Mouse (Mus musculus) gastrocnemius, adult 8-10 months (tissue): ENCODE measurements around the gene Kif24. TPM values are rescaled to one million over a fixed set of nuclear protein-coding genes. Genes with fewer than 3 reads are reported as not detected.

Experiments
- DNase-seq, 2 experiments: peaks; one replicate each; pipeline ENCODE4 v3.0.0; 2022; ENCODE audit warnings: low spot score in 2 of 2
- total RNA-seq, 4 experiments: library from RNA; stranded (reverse); gene quantifications; 2 replicates each; pipeline ENCODE4 v1.2.4; 2022

Kif24 gene
- total RNA-seq = under 1 TPM; 0.12 to 0.36 (median 0.15) TPM

DNA sequence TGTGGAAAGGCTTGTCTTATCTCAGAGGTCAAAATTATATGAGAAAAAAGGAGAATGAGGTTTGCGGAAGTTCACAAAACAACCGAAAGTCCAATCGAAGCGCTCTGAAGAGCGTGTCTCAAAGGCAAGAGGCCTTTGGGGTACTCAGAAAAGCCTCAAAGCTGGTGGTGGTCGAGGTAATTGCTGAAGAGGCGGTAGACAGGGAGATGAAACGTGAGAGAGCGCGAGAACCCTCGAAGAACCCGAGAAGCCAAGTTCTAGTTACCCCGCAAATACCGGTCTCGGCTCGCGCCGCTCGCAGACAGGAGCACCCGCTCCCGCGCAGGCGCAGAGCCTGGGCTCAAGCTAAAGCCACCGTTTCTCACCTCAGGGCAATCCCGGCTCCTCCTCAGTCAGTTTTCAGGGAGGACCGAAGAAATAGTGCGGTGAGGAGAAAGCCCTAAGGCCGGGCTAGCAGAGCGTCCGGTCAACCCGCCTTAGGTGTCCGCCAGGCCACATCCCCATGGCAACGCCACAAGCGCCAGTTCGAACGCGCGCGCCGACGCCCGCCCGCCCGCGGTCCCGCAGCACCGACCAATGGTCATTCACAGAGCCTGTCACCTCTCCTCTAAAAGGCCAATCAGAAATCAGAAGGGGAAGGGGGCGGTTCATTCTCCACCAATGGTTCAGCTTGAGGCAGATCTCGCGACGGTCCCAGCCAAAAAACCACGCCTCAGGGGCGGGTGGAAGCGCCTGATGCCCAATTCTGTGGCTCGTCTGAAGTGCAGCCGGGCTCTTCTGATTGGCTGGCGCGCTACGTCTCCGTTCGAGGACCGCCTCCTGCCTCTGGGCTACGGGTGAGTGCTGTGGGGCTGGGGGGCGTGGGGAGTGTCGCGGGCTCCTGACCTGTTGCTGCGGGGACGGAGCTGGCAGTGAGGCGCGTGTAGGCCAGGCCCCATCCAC lies at the start of gene Kif24, which contains the start of gene Nudt2:
Gene Kif24 (minus strand): TSS at position 543 of the 942 bp plus-strand sequence.
Gene Nudt2 (plus strand): TSS at position 807 of the 942 bp plus-strand sequence.
- DNase-seq = peak; percentile 97 to 98

DNA sequence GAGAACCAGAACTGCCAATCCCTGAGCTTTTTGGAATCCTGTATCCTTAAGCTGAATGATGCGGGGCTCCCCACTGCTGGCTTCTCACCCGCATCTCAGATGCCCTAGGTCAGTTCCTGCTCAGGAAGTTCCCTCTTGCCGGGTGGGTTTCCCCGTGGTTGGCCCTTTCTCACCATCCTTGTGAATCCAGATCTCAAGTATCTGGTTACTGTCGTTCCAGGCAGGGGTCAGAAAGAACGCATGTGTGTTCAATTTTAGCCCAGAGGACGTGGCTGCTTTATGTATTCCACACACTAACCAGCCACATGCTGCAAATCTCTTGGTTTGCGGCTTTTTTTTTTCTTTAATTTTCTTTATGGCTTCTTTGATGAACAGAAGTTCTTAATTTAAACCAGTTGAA lies 49.0 kb upstream of the Kif24 start:
- DNase-seq = no peak

DNA sequence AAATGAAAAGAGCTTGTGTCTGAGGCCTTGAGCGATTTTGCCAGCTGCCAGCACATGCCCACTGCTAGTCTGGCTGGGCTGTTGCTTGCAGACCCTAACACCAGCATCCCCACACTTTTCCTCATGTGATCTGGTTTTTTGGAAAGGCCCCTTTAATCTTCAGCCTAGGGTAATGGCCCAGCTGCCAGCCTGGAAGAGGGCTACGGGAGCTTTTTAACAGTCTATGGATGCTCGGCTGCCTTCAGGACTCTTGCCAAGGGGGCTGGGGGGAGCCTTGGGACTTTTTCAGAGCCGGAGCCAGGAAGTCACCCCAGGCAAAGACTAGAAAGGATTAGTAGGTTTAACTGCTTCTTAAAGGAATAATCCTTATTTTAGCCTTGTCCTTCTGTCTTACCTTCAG lies 48.6 kb upstream of the Kif24 start:
- no peak for DNase-seq

DNA sequence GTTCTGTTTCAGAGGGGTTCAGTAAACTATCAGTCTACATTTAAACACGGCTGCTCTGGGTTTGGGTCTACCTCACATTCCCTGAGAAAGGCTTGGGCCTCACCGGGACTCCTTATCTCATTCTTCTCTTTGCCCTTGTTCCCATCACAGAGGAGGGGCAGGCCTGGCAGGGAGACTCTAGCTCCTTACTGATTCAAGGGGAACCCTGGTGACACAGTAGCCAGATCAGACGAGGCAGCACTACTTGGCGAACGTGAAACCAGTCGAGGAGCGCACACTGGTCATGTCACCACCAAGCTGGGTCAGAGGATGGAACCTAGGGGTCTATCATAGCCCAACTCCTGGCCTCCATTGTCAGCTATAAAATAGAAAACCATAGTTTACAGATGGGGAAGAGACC lies 43.3 kb upstream of the Kif24 start:
- DNase-seq = no peak

DNA sequence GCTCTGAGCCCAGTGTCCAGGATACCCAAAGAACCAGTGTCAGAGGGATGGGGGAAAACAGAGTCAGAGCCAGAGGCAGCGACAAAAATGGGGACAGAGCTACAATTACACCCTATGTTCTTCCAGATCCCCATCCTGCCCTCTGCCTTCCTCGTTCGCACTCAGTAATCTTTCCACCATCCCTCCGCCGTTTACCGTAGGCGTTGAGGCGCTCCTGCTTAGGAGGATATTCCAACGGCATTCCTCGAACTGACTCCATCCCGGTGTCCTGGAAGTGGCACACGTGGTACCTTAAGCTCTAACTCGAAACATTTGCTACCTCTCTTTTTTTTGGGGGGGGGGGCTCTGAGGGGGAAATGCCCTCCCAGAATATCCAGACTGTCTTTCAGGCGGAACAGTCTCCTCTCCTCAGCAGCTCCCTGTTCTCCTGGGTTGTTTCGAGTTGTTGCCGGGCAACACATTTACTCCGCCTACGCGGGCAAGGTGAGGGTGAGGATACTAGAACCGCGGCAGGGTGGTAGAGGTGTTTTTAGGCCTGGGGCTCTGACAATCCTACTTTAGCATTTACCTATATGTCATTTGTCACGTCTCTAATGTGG lies 42.7 kb upstream of the Kif24 start:
- DNase-seq = no peak

DNA sequence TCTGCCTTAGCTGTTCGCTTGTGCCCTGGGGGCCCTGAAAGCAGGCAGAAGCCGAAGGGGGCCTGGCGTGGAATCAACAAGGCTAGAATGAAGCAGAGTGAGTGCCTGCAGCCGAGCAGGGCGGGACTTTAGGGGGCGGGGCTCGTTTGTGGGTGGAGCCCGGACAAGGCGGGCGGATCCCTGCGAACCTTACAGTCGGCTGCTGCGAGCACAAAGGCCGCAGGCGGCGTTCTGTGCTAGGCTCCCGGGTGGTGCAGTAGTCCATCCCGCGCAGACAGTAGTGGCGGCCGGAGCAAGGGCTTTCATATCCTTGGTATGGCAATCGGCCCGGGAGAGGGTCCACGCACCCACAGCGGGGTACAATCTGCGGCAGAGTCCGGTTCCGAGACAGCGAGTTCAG lies 42.2 kb upstream of the Kif24 start:
- peak; percentile 81 to 85 for DNase-seq

DNA sequence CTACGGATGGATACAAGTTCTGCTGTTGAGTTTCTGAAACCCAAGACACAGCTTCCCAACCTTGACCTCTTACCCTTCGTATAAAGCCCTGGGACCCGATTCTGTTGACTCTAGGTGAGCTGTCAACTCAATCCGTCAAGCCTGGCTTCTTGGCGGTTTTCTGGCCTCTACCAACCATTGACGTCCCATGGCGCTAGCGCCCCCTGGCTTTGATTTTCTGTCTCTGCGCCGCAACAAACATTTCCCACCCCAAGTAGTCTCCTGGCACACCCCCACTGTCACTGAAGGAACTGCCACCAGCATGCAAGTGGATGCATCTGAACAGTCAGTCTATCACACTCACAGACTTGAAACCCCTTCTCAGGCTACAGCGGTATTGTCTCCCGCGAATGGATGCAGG lies 41.5 kb upstream of the Kif24 start:
- DNase-seq = peak in 1 of 2 experiments; percentile 66

DNA sequence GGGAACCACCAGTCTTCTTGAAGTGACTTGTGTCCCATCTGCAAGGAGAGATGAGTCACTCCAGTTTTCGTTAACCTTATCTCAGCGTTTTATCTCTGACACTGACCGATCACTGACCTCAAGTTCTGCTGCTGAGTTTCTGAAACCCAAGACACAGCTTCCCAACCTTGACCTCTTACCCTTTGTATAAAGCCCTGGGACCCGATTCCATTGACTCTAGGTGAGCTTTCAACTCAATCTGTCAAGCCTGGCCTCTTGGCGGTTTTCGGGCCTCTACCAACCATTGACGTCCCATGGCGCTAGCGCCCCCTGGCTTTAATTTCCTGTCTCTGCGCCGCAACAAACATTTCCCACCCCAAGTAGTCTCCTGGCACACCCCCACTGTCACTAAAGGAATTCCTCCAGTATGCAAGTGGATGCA lies 40.5 kb upstream of the Kif24 start:
- DNase-seq = no peak

DNA sequence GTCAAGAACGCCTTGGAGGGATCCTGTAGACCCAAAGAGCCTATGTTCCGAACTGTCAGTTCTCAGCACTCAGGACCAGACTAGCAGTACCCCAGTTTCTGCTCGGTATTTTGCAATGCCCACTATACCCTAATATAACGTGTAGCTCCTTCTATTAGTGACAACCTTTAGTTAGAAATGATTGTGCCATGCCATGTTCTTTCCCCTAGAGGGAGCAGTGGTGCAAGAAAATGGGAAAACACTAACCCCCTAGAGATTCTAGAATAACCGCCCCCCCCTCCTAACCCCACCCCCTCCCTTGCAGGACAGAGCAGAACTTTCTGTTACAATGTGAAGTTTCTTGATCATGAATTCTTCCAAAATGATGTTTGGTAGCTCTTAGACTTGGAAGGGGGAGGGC lies 39.6 kb upstream of the Kif24 start:
- DNase-seq = no peak

DNA sequence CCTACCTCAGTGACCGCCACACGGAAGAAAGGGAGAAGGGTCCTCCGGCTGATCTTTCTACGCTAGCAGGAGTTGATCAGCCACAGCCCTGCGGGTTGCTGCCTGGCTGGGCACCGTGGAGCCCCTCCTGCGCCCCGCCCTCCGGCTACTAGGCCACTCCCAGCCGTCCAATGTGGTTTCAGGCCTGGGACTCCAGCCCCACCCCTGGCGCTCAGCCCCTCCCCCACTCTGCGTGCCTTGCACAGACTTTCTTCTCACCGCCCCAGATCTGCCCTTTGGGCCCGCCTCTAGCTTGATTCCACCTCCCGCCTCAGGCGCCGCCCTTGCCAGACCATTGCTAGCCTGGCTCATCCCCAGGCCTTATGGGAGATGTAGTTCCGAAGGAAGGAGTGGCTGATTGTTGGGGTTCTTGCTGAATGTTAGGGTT lies 38.3 kb upstream of the Kif24 start, which contains the start of gene AI464131:
Gene AI464131 (minus strand): TSS at position 91 of the 427 bp plus-strand sequence.
- peak; percentile 99 for DNase-seq

DNA sequence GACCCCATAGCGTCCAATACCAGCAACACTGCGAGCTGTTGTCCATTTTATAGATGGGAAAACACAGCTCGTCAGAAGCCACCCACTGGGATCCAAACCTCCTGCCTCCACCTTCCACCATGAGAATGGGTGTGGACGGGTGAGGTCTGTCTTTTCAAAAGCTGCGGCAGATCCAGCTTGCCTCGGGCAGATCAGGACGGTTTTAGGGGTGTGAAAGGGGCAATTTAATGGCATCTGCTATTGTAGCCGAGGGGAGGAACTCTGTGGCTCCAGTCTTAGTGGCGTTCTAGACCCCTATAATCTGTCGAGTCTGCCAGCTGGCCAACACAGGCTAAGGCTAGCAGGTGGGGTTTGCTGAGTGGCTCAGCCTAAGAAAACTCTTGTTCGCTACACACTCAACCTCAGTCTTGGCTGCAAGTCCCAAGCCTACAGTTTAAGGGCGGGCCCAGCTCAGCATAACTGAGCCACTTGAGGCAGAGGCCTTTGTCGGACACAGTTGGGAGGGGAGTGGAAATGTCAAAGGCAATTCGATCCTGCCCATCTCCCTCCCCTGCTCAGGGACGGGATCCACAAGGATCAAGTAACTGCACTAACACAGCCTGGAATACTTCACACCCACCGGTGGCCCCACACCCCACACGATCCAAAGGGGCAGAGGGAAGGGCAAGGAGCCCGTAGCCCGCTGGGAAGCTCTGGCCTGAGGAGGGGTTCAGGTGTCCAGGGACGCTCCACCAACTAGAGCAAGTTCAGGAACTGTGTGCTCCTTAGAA lies 37.7 kb upstream of the Kif24 start:
- DNase-seq = peak; percentile 71 to 78

DNA sequence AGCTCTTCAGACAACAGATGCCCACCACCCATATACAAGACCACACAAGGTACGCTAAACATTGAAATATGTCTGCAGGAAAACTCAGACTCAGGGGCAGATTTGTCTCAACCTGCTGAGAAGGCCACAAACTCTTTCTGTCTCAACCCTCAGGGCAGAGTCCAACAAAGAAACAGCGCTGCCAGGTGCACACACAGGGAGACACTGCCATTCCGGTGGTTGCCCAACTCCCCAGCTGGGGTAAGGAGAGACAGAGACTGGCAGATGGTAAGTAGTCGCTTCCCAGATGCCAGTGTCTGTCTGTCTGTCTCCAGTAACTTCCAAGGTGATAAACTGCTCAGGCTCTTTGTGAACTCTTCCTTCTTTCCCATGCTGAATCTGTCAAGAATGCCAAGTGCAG lies 36.1 kb upstream of the Kif24 start:
- no peak for DNase-seq

DNA sequence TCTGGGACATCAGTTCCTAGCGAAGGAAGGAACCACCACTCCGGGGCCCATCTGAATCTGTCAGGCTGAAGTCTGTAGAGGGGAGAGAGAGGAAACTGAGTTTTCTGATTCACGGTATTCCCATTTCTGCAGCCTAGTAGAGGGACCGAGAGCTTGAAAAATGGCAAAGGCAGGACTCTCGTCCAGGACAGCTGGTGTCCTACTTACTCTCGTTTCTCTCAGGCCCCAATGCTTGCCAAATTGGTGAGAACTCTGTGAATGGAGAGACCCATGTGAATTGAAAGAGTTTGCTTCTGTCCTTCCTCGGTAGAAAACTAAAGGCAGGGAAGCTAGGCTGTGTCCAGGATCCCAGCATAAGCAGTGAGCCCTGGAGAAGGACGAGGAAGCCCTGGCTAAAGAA lies 34.9 kb upstream of the Kif24 start:
- DNase-seq = no peak

DNA sequence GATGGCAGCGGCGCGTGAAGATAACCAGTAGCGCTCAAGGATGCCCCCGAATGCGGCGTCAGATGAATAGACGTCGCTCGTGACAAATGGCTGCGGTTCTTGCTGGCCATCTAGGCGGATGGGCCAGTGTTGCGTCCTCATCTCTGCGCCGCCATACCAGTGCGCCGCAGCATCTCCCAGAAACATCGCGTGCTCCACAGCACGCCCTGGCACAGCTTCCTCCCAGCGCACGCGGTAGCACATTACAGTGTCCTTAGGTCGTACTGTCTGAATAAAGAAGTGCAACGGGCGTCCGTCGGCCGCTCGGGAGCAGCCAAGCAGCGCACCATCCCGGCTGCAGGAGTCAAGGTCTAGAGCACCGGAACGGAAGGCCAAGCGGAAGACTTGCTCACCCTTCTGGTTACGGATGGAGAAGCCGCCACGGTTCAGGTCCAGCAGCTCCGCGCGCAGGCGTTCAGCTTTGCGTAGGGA lies 34.3 kb upstream of the Kif24 start:
- DNase-seq = no peak

DNA sequence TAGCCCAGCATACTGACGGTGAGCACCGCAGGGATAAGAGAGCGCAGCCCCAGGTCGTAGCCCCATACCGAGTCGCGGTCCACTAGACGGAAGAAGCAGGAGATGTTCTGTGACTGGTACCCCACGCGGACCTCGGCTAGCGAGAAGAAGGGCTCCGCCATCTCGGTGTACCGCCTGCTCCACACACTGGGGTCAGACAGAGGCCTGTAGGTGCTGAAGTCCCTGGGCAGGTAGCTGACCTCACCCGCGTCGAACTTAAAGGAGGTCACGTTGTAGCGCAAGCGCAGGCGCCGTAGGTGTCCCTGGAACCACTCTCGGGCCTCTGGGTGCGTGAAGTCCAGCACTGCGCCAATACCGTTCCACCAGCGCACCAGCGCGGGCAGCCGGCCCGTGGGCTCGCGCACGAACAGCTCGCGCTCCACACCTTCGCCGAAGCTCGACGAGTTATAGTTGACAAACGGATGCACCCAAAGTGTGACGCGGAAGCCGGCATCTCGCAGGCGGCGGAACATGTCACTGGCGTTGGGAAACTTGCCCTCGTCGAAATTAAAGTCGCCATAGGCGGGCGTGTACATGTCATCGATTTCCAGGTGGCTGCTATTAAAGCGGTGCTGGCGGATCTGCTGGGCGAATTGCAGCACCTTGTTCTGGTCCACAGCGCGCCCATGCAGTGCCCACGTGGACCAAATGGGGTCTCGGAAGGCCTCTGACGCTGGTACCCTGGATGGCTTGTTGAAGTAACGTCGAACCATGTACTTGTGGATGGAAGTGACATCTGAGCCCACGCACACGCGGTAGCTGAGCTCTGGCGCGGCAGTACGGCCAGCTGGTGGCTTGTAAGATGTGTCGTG lies 33.5 kb upstream of the Kif24 start:
- no peak for DNase-seq

DNA sequence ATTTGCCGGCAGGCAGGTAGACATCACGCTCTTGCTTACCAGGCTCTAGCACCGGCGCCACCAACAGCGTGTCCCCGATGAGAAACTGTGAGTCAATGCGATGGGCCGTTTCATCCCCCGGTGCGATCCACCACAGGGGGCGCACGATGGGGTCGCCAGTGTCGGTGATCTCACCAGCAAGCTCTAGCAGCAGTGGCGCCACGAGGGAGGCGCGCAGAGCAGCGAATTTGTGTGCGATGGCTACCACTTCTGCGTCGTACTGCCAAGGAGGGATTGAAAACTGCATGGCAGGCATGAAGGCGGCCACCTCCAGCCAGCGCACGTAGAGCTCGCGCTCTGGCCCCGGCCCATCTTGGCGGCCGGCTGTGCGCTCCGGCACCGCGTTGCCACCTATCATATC lies 32.9 kb upstream of the Kif24 start:
- no peak for DNase-seq

DNA sequence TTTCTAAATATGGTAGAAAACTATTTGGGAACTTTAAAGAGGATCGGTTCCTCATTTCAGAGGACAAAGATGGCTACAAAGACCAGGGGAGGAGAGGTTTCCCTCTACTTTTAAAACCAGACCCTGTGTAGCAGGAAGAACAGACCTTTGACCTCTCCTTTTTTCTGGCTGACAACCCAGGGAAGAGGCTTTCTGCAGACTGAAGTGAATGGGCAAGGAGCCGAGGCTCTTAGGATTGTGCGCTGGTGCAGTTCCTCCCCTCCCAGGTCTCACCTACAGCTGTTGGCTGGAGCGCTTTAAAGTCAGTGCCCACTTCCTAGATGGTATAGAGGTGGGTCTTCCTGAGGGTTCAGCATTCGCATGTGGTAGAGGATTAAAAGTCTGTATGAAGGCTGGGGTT lies 32.4 kb upstream of the Kif24 start:
- no peak for DNase-seq

DNA sequence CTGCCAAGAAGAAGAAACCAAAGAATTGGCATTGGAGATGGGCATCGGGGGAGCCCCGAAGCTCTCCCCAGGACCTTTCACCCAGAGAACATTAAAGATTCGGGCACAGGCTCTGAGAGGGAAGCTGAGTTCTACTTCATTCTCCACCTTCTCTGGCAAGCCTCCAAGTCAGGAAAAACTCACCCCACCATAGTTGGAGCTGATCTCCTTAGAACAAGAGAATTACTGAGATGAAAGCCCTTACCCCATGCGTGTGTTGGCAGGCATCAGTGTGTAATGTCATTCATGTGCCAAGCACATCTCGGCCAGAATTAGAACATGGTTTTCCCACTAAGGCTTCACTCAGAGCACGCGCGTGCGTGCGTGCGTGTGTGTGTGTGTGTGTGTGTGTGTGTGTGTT lies 31.2 kb upstream of the Kif24 start:
- no peak for DNase-seq

DNA sequence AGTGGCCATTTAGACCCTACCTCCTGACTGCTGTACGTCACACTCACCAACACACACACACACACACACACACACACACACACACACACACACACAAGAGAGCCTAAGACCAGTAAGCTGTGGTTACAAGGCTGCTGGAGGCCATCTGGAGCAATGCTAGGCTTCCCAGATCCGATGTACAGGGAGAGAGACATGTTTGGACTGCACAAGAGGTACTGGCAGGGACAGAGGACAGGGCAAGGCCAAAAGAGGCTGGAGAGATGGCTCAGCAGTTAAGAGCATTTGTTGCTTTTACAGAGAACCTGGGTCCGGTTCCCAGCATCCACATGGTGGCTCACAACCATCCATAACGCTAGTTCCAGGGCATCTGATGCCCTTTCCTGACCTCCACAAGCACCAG lies 30.4 kb upstream of the Kif24 start:
- no peak for DNase-seq

DNA sequence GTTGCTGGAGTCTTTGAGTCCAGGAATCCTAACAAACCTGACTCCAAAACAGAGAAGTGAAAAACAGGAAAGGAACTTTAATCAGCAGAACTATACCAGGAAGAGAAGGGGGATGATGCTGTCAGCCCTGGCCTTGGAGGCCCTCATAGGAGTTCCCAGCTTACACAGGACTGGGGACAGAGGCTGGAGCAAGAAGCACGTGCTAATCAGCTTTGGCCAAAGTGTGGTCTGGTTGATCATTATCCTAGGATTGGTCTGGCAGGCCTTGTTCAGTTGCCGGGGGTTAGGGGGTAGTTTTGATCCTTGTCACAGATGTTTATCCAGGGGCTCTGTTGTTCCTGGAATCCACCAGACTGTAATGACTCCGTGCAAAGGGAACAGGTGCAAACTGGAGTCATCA lies 29.7 kb upstream of the Kif24 start:
- no peak for DNase-seq
